8 mouse cellular contexts compared by ENCODE assay signal in the genomic region with DNA sequence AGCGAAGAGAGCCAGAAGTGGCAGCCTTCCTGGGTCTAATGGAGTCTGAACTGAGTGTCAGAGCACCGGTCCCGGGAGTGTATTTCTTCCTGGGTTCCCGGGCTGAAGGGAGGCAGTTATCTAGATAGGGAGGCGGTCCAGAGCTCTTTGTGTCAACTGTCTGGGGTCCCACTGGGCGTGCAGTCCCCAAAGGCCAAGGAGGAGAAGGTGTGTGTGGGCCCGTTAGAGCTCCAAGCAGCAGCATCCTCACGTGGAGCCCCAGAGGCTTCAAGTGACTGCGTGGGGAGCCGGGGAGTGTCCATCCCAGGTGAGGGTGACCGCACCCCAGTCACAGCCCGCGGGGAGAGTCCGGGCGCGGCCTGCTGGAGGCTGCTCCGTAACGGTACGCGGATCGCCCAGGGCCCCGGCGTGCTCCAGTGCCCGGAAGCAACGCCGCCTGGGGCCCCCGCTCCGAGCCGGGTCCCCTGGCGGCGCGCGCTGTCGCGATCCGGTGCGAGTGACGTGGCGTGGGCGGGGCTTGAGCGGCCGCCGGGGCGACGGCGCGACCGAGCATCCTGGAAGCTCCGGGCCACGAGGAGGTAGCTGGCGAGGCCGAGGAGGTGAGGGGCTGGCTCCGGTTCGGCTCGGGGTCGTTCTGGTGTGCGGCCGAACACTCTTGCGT. TPM values are rescaled to one million over a fixed set of nuclear protein-coding genes. Genes with fewer than 3 reads are reported as not detected.
DNase-seq lines count a peak whose midpoint lies in the region; ATAC-seq lines count a peak whose summit lies in the region.

A gene (plus strand): TSS at position 502 of the 661 bp plus-strand sequence.

- peak; percentile 89 for ATAC-seq in hindbrain, embryonic 15.5 days (ENCODE audit: low FRiP score, low read depth)

- peaks cover 18% of the 10 kb centered on the region for H3K4me1 ChIP-seq in hindbrain, embryonic 15.5 days (replicated peaks)

- H3K27me3 ChIP-seq in hindbrain, embryonic 15.5 days, result no peaks in the 10 kb centered on the region

- no peaks in the 10 kb centered on the region for H3K9me3 ChIP-seq in hindbrain, embryonic 15.5 days

- peak within 1 kb of the TSS; percentile 55 for H3K4me3 ChIP-seq in hindbrain, embryonic 15.5 days

- WGBS in hindbrain, embryonic 15.5 days, result under 1% methylated on average over 36 of the region's 59 CpGs

- H3K36me3 ChIP-seq in hindbrain, embryonic 15.5 days, result peaks cover 11% of the 10 kb centered on the region; the same call in 1 of the 2 replicates

- peak within 1 kb of the TSS; percentile 76 for H3K9ac ChIP-seq in hindbrain, embryonic 15.5 days

- H3K27ac ChIP-seq in hindbrain, embryonic 15.5 days (replicated peaks), result peak within 1 kb of the TSS; percentile 90

- peak within 1 kb of the TSS; percentile 89 for H3K4me2 ChIP-seq in hindbrain, embryonic 15.5 days

- peak; percentile 87 for DNase-seq in T-cell, adult 2 months (ENCODE audit: low spot score)
- DNase-seq in cerebellum, postnatal 36 days, result peak; percentile 88 to 89
- peak; percentile 83 for DNase-seq in gastrocnemius, adult 18-20 months (ENCODE audit: low spot score)
- peak; percentile 85 to 92 for DNase-seq in left cerebral cortex, adult 18-20 months (ENCODE audit: low spot score in 2 of 2)
- peak; percentile 89 for DNase-seq in lung, postnatal 4 days
- DNase-seq in retina, postnatal 7 days (ENCODE audit: low read depth, low spot score), result peak; percentile 62
- peak; percentile 46 for DNase-seq in urinary bladder, postnatal 10 days (ENCODE audit: low spot score)

RNA-seq across cellular contexts. Expression of the gene that starts here (rescaled TPM):
- 10 to 100 TPM; 10.2 to 13.4 TPM for total RNA-seq in gastrocnemius, adult 18-20 months (2021)
- polyA plus RNA-seq in hindbrain, embryonic 15.5 days (2015; fragmentation: Nextera tagmentation; extraction: Ambion mirVana), result 57.7 and 61.0 TPM in 2 replicates
- total RNA-seq in left cerebral cortex, adult 18-20 months (2021), result 10 to 100 TPM; 21.0 to 24.4 TPM

Comparison
In these comparisons a context has a peak if more than half of its experiments do, and no peak if none do; other contexts are left out.
1. Peak in every context shown above with its lines: DNase-seq, ATAC-seq, H3K4me3 ChIP-seq and H3K27ac ChIP-seq.